Mouse (Mus musculus) testis, postnatal 10 days (tissue): ENCODE results near the gene Rpgrip1l.

Experiments
- DNase-seq: peaks from one replicate; pipeline ENCODE4 v3.0.0; 2021; ENCODE audit warnings: low spot score

Gene Rpgrip1l

DNA sequence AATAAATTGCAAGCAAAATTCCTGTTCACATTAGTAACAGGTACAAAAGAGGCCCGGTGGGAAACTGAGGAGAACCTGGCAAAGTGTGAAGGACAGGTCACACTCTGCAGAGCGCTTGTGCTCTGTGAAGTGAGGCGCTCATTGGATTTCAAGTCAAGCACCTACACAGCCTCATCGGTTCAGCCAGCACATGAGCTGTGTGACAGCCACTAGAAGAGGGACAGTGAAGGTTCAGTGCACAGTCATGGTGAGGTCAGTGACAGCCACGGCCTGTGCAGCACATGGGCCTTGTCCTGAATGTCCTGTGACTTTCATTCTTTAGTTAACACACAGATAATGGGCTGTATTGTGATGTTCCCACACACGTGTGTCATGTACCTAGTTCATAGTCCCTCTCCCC is 107.2 kb downstream of the Rpgrip1l start:
- no peak for DNase-seq

DNA sequence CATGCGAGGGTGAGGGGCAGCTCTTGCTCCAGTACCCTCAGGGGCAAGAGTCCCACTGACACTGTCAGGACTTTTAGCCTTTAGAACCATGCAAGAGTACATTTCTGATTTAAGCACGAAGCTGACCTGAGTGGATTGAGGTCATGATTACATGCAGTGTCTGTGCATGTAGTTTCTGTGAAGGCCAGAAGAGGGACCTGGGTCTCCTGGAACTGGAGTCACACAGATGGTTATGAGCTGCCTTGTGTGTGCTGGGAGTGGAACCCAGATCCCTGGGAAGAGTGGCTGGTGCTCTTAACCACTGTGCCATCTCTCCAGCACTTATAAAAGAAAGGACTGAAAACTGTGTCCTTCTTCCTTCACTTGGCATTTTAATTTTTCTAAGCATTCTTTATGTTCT is 111.9 kb downstream of the Rpgrip1l start:
- DNase-seq = no peak

DNA sequence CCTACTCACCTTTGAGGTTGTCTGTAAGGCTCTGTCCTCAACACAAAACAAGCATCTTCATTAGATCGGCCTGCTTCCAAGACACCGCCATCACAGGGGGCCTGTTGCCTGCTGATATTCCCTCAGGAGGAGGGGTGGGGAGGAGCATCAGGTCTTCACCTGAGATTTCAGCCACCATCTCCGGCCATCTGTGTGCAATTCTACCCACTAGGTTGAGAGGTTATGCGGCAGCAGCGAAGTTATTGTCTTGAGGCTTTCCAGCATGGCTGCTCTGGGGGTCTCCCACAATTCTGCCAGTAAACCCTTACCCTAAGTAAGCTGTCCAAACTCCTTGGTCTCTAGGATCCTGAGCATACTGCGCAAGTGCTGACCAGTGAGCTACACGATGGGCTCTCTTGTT is 113.2 kb downstream of the Rpgrip1l start, which contains the start of gene Aktip:
Gene Aktip, minus strand, starts transcription at position 101 of the 400 bp plus-strand sequence.
- no peak for DNase-seq

DNA sequence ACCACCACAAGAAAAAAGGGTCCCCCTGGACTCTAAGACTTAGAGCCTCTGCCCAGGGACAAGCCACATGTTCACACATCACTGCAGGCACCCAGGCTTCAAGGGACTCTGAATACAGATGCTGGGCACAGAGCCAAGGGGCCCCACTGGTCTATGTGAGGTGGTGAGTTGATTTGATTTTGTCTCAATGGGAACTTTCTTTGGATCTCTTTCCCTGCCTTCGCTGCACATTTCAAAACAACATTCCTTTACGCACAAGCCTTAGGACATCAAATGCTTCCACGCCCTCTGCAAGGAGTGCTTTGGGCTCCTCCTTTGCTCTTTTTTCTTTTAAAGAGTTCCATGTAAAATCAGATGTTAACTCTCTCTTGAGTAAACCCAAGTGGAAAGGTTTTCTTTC is 115.0 kb downstream of the Rpgrip1l start:
- peak; percentile 51 for DNase-seq

DNA sequence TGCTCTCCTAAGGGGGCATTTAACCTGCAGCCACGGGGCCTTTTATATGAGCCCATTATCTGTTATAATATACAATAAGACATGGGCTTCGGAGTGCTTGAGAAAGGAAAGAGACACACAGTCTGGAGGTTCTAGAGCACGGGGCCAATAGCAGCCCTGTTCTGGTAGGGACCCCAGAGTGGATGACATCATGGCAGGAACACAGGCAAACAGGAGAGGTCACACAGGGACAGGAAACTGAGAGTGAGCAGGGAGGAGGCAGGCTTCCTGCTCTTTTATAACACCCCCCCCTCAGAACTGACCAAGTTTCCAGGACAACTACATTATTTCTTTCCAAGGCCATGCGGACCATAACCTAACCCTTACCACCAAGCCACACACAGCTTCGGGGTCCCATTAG is 115.8 kb downstream of the Rpgrip1l start:
- no peak for DNase-seq

DNA sequence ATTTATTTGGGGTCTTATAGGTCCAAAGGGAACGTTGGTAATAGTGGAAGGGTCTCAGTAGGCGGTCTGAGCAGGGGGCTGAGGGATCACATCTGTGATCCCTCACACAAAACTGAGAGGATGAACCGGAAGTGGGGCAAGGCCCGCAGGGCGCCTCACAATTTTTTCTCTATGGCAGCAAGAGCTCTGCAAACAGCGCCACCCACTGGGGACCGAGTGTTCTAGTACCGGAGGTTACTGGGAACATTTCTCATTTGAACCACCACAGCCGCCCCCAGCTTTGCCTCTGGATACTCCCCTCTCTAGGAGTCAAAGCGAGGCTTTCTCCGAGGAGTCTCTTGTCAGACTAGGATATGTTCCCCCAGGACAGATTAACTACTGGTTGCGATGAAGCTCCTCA is 116.4 kb downstream of the Rpgrip1l start:
- DNase-seq = peak; percentile 65

DNA sequence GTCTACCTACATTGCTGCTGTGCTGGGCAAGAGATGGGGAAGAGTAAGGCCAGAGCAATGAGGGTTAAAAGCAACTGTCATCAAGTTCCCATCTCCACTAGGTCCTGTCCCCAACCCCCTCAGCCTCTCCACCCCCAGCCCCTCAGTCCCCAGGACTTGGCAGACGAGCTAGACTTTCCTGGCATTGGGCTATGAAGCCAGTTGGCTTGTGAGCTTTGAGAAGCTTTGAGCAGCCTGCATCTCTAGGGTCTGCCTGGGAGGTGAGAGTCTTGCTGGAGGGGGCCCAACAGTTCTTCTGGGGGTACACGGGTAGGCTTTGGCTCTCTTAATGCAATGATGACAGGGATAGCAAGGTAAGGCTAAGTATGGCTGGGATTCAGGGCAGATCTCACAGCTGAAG is 119.0 kb downstream of the Rpgrip1l start:
- no peak for DNase-seq

DNA sequence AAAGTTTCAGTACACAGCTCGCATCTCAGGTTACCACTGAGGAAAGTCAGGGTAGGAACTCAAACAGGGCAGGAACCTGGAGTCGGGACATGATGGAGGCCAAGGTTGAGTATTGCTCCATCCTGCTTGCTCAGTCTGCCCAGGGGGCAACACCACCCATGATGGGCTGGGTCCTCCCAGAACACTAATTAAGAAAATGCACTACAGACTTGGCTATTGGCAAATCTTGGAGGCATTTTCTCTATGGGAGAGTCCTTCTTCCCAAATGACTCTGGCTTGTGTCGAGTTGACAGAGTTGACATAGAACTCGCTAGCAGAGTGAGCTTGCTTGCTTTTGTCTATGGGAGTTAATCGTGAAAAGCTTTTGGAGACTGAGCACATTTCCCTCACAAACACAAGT is 120.1 kb downstream of the Rpgrip1l start:
- no peak for DNase-seq

DNA sequence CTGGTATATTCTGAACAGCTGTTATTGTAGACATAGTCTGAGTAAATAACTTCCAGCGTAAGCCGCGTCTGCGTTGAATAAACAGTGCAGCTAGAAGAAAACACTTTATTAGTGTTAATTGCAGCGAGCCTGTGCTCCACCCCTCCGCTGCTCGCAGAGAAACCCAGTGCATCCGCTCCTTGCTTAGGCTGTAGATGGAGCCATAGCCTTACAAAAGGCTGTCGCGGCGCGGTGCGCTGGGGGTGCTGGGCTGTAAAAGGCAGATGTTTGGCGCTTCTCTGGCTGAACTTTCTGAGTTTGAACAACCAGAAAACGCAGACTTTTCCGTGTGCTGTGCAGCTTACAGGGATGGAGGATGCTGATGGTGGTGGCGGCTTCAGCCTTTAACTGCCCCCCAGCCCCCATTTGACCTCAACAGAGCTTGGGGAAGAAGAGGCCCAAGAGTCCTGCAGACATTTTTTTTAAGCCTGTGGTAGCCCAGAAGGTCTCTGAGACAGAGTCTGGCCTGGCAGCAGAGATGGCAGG is 122.2 kb downstream of the Rpgrip1l start:
- DNase-seq = peak; percentile 78

DNA sequence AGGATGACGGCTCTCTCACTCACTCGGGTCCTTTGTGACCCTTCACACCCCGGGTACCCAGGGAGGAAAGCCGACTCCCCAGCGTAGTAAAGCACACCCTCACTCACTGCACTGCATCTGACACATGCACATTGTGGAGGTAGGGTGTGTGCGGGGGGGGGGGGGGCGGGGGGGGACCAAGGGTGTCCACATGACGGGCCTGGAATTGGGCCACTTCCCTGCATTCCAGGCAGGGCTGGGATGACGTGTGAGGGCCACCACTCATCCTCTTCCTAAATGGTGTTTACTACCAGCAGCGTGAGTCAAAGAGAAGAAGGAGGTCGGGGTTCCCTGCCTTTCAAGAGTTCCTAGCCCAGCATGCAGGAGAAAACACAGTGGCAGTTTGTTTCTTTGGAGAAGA is 124.9 kb downstream of the Rpgrip1l start:
- peak; percentile 23 for DNase-seq

DNA sequence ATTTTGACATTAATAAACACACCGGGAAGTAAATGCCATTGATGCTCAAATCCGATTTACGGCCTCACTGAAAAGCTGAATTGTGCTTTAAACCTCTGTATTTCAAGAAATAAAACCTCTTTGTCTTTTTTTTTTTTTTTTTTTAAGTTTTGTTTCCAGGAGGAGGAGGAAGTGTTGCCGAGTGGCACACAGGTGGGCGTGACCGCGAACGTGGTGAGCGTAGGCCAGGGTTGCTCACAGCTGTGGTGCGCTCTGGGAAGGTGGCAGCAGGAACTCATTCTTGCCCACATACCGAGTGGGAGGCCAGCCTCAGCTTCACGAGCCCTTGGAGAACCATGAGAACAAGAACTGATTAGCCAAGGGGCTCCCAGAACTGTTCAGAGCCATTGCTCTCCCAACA is 126.7 kb downstream of the Rpgrip1l start:
- no peak for DNase-seq

DNA sequence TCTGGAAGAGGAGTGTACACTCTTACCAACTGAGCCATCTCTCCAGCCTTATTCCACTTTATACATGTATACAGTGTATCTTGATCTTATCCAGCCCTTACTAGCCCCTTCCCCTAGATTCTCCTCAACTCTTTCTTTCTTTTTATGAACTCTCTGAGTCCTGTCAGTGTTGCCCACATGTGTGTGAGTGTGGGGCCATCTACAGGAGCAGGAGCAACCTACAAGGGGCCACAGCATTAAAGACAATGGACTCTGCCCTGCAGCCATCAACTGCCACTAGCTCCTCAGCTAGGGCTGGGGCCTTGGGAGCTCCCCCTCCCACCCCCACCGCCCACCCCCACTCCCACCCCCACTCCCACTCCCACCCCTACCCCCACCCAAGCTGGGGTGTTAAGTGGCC is 135.4 kb downstream of the Rpgrip1l start:
- DNase-seq = no peak

DNA sequence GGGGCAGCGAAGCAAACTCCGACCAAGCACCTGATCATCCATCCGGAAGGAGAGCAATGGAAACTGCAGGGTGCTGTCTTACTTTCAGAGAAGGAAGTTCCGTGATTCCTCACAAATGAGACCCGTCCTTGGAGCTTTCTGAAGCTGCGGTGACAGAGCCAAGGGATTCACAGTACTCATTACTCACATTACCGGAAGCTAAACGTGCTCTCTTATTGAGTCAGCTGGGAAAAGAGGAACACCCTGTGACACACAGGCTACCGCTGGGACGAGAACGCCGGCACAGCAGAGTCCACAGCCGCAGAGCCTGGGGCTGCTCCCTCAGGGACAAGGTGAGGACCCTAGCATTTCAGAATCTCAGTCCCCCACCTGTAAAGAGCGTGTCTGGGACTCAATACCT is 136.9 kb downstream of the Rpgrip1l start:
- DNase-seq = no peak

DNA sequence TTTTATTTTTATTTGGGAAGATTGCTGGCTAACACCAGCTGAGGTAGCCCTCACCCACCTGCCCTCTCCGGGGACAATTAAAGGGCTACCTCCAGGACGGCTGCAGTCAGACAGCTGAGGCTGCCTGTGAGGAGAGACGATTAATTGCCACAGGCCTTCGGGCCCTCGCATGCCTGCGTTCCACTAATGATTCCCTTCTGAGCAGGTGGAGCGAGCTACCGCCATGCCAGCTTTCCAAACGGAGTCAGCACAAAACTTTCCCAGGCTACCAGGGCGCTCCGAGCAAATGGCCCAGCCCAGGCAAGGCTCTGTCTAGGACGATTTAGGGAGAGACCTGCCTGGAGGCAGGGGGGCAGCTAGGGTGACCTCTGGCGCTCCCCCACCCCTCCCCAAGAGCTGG is 141.5 kb downstream of the Rpgrip1l start:
- DNase-seq = no peak

DNA sequence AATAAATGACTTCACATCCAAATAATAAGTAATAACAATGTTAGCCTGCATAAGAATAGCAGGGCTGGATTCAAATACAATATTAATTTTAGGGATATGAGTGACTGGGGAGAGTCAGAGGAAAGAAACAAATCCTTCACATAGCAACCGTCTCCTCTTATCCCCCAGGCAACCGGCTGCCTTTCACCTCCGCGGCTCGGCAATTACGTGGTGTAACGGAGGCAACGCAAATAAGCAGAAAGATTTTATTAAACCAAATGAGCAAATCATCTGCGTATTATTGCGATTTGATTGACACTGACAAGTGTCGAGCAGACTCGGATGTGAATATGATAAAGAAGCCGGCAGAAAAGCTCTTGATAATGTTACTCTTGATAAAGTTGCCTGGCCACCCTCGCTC is 142.1 kb downstream of the Rpgrip1l start:
- DNase-seq = no peak

DNA sequence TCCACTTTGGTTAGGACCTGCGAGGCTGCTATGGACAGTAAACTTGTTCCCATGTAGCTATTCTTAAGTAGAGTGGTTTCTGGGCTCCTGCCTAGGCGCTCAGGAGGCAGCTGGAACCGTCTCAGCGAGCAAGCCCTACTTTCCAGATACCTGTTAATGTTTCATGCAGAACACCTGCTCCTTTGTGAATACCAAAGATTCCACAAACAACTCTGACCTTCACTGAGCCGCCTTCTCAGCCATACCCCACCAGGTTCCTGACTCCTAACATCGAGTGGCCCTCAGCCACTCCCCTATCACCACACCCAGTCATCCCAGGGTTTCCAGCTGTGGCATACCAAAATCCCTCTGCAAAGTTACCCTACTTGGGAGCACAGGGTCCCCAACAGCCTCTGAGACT is 142.9 kb downstream of the Rpgrip1l start:
- DNase-seq = no peak
